Mouse (Mus musculus) limb, embryonic 15.5 days (tissue): ENCODE data around the gene Nsl1. TPM values are rescaled to one million over a fixed set of nuclear protein-coding genes. Genes with fewer than 3 reads are reported as not detected.
A peak's percentile ranks its signal among the peaks of the same experiment; 100 is the strongest.

Experiments used
- ATAC-seq: fragments of 200-750 bp; cut with Nextera tagmentation; 2 replicates; pipeline ENCODE4 v1.8.0; 2017; ENCODE audit warnings: low read depth, moderate TSS enrichment; ENCODE audit not compliant: insufficient number of reproducible peaks, low FRiP score, low TSS enrichment
- H3K27ac ChIP-seq: fragments of 300-500 bp; sonication (generic); 2 replicates; pipeline ENCODE4 v1.5.1; 2015; ENCODE audit warnings: moderate library complexity, mild to moderate bottlenecking, inconsistent platforms
- H3K27me3 ChIP-seq: fragments of 300-500 bp; sonication (generic); 2 replicates; pipeline ENCODE4 v1.6.1; 2015; ENCODE audit warnings: inconsistent platforms
- H3K36me3 ChIP-seq: fragments of 300-500 bp; sonication (generic); 2 replicates; pipeline ENCODE4 v1.6.1; 2015; ENCODE audit warnings: inconsistent platforms
- H3K4me1 ChIP-seq: fragments of 300-500 bp; sonication (generic); 2 replicates; pipeline ENCODE4 v1.6.1; 2015; ENCODE audit warnings: inconsistent platforms
- H3K4me2 ChIP-seq: fragments of 300-500 bp; sonication (generic); 2 replicates; pipeline ENCODE4 v1.6.1; 2015; ENCODE audit warnings: mild to moderate bottlenecking, inconsistent platforms
- H3K4me3 ChIP-seq: fragments of 300-500 bp; sonication (generic); 2 replicates; pipeline ENCODE4 v1.5.1; 2015; ENCODE audit warnings: mild to moderate bottlenecking, inconsistent platforms
- H3K9ac ChIP-seq: fragments of 300-500 bp; sonication (generic); 2 replicates; pipeline ENCODE4 v1.6.1; 2015; ENCODE audit warnings: inconsistent platforms
- H3K9me3 ChIP-seq: fragments of 300-500 bp; sonication (generic); 2 replicates; pipeline ENCODE4 v1.6.1; 2016; ENCODE audit warnings: inconsistent platforms
- WGBS: fragments of 180-500 bp; shearing (Covaris S2); methylation state at CpG from one replicate; pipeline ENCODE4 v1.1.7; 2015; 5-methylcytosine and 5-hydroxymethylcytosine counted together
- polyA plus RNA-seq: library from polyadenylated mRNA; unstranded; fragments of >200 nt; fragmentation: Nextera tagmentation; extraction: Ambion mirVana; gene quantifications from 2 replicates; pipeline ENCODE4 v1.2.1, GENCODE M21; 2015

Gene Nsl1
- polyA plus RNA-seq, 1 experiment from 2014 or later: 19.4 TPM

DNA sequence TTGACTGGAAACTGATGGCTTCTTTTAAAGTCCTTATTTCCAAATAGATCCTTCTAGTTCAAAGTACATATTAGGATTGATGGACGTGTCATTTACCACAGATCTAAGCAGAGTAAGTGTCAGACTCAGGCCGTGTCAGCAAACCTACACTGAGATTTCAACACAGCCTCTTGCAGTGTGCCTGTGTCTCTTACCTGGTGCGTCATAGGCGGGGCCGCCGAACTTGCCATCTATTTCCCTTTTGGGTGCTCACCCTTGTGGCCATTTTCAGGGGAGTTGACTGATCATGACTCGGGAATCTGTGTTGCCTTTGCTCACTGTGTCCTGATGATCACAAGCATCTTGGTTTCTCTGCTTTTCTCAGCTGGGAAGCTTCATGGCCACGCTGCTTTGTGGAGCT, 20.4 kb downstream of the Nsl1 start:
- Histone ChIP-seq H3K27me3 (no peaks in the 10 kb centered on the region), H3K9ac (no peak overlapping the region), H3K4me1 (peaks cover 6% of the 10 kb centered on the region; the same call in 1 of the 2 replicates), H3K9me3 (no peaks in the 10 kb centered on the region), H3K4me3 (no peak overlapping the region), H3K36me3 (peaks cover 43% of the 10 kb centered on the region), H3K27ac (no peak overlapping the region), H3K4me2 (no peak overlapping the region)
- WGBS: 83% methylated on average over 8 of the region's 8 CpGs
- ATAC-seq: no peak

DNA sequence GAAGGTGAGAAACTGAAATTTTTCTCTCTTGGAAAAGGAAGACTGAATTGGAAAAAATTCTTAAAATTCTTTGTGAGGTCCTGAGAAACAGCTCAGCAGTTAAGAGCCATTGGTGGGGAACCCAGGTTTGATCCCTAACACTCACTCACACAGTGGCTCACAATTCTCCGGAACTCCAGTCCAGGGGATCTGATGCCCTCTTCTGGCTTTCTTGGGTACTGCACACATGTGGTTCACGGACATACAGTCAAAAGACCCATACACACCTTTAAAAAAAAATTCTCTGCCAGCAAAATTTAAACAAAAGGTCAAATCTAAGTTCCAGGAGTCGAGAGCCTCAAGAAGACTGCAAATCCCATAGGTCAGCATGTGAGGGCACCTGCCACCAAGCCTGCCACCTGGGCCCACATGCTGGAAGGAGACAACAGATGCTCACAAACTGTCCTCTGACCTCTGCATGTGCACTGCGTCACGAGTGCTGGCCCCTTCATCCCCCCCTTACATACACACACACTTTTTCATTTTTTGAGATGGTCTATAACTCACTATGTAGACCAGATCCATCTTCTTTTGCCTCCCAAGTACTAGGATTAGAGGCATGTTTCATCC, 22.2 kb downstream of the Nsl1 start:
- no peak overlapping the region for H3K27ac ChIP-seq
- no peak overlapping the region for H3K4me3 ChIP-seq
- peaks cover 6% of the 10 kb centered on the region; the same call in 1 of the 2 replicates for H3K4me1 ChIP-seq
- H3K4me2 ChIP-seq: no peak overlapping the region
- no peaks in the 10 kb centered on the region for H3K27me3 ChIP-seq
- no peak overlapping the region for H3K9ac ChIP-seq
- H3K9me3 ChIP-seq: no peaks in the 10 kb centered on the region
- WGBS: 70% methylated on average over 5 of the region's 5 CpGs
- ATAC-seq: no peak
- peaks cover 33% of the 10 kb centered on the region for H3K36me3 ChIP-seq

DNA sequence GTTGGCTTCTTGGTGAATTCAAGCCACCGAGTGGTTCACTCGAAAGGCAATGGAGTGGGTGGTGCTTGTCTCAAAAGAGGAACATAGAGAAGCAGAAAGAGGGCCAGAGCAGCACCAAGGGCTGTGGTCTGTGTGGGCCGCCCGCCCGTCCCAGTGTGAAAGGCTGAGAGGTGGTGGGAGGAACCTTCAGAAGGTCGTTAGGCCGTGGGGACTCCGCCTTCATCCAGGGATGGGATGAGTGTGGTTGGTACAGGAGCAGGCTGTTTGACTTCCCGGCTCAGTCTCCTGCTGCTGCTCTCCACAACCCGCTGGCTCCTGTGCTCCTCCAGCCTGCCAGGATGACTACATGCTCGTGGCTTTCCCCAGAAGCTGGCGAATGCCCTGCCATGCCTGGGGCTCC, 22.8 kb downstream of the Nsl1 start:
- peaks cover 28% of the 10 kb centered on the region for H3K36me3 ChIP-seq
- H3K9me3 ChIP-seq: no peaks in the 10 kb centered on the region
- peaks cover 6% of the 10 kb centered on the region; the same call in 1 of the 2 replicates for H3K4me1 ChIP-seq
- H3K4me2 ChIP-seq: no peak overlapping the region
- H3K27me3 ChIP-seq: no peaks in the 10 kb centered on the region
- H3K27ac ChIP-seq: no peak overlapping the region
- no peak overlapping the region for H3K9ac ChIP-seq
- 73% methylated on average over 12 of the region's 12 CpGs for WGBS
- ATAC-seq: no peak
- H3K4me3 ChIP-seq: no peak overlapping the region

DNA sequence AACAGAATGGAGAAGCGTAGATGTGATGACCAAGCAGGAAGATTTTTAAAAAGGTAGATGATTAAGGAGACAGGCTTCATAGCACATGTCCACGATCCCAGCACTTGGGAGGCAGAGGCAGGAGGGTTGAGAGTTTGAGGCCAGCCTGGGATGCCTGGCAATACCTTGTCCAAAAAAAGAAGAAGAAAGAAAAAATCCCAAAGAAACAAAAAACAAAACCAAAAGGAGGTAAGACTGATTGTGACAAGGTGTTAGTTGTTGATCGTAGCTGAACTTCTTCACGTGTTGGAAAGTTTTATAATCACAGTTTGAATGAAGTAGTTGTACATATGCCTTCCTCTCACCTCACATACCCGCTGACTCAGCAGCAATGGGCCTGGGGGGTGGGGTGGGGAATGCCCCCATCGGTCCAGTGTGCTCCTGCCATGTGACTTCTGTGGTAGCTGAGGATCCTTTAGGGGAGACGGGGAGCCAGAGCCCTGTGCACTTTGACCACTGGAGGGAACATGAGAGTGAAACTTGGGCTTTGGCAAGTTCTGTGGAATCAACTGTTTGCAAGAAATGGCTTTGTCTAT, 23.6 kb downstream of the Nsl1 start:
- Histone ChIP-seq H3K4me3 (no peak overlapping the region), H3K9ac (no peak overlapping the region), H3K36me3 (peaks cover 23% of the 10 kb centered on the region), H3K9me3 (no peaks in the 10 kb centered on the region), H3K27me3 (no peaks in the 10 kb centered on the region), H3K4me2 (no peak overlapping the region), H3K4me1 (peaks cover 6% of the 10 kb centered on the region; the same call in 1 of the 2 replicates), H3K27ac (no peak overlapping the region)
- no peak for ATAC-seq
- WGBS: 76% methylated on average over 7 of the region's 7 CpGs

DNA sequence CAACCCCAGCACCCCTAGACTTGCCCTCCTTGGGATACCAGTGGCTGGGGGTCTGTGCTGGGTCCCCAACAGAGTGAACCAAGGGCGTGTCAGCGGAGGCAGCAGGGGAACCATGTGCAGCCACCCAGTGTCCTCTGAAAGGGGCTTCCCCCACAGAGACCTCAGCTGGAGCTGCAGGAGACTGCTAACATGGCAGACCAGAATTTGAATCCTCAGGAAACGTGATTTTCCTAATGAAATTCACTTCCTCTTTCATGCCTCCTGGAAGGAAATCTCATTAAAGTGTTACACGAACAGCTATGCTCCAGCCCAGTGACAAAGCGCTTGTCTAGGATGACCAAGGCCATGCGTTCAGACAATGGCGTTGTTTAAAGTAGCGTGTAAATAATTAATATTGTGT, 24.1 kb downstream of the Nsl1 start:
- H3K4me2 ChIP-seq: no peak overlapping the region
- no peak overlapping the region for H3K4me3 ChIP-seq
- H3K36me3 ChIP-seq: peaks cover 18% of the 10 kb centered on the region
- no peak for ATAC-seq
- H3K27ac ChIP-seq: no peak overlapping the region
- no peaks in the 10 kb centered on the region for H3K9me3 ChIP-seq
- H3K27me3 ChIP-seq: no peaks in the 10 kb centered on the region
- no peak overlapping the region for H3K9ac ChIP-seq
- H3K4me1 ChIP-seq: peaks cover 9% of the 10 kb centered on the region; the same call in 1 of the 2 replicates
- WGBS: 74% methylated on average over 8 of the region's 8 CpGs

DNA sequence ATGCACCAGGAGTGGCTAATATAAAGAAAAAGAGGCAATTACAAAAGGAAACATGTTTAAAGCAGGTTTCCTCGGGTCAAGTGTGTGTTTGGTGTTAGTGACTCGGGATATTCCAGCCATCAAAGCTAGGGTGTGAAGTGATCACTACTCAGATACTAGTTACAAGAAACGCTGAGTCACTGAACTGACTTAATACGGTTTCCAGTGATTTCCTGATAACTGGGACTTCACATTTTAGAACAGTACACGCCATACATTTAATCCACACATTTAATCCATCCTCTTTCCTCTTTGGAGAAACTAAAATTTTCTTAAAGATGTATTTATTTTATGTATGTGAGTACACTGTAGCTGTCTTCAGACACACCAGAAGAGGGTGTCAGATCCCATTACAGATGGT, 25.1 kb downstream of the Nsl1 start:
- Histone ChIP-seq H3K4me1 (peaks cover 10% of the 10 kb centered on the region; the same call in 1 of the 2 replicates), H3K27ac (no peak overlapping the region), H3K9ac (no peak overlapping the region), H3K4me3 (no peak overlapping the region), H3K9me3 (no peaks in the 10 kb centered on the region), H3K27me3 (no peaks in the 10 kb centered on the region), H3K36me3 (peaks cover 10% of the 10 kb centered on the region; the same call in 1 of the 2 replicates), H3K4me2 (no peak overlapping the region)
- WGBS: 71% methylated on average over 5 of the region's 5 CpGs
- ATAC-seq: no peak

DNA sequence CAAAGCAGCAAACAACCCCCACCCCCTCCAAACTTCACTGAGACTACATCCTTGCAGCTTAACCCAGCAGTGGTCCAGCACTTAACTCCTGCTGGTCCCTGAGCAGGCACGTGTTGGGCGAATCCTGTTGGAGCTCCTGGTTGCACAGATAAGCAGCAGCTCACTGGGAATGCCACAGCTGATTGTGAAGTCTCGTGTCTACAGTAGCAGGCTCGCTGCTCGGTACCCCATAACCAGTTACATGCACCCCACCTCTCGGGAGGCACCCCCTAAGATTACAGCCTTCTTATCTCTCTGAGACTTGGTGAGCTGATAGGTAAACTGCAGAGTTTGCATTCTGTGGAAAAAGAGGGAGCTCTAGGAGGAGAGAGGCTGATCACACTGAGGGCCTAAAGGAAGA, 26.5 kb downstream of the Nsl1 start:
- H3K4me1 ChIP-seq: peaks cover 10% of the 10 kb centered on the region; the same call in 1 of the 2 replicates
- H3K9me3 ChIP-seq: no peaks in the 10 kb centered on the region
- no peaks in the 10 kb centered on the region for H3K27me3 ChIP-seq
- 0 out of 2 replicates have a peak, but pooled peaks cover 2% of the 10 kb centered on the region for H3K36me3 ChIP-seq
- no peak overlapping the region for H3K4me3 ChIP-seq
- 80% methylated on average over 6 of the region's 6 CpGs for WGBS
- H3K4me2 ChIP-seq: no peak overlapping the region
- ATAC-seq: no peak
- H3K27ac ChIP-seq: no peak overlapping the region
- H3K9ac ChIP-seq: no peak overlapping the region

DNA sequence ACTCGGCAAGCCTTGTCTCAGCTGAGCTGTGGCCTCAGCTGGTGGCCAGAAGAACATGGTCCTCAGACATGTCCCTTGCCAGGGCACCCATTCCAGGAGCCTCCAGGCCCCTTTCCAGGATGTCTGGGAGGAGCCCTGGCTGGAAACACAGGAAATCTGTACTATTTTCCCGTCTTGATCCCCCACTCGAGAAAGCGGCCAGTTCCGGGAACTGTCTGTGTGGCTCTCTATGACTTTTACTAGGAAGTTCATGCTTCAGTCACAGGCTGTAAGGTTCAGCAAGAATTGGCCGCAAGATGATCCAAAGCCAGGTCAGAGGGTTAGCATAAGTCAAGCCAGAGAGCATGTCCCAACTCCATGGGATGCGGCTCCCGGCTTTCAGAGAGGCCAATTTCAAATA, 29.2 kb downstream of the Nsl1 start:
- Histone ChIP-seq H3K27ac (no peak overlapping the region), H3K27me3 (no peaks in the 10 kb centered on the region), H3K9ac (no peak overlapping the region), H3K9me3 (no peaks in the 10 kb centered on the region), H3K4me1 (peaks cover 6% of the 10 kb centered on the region; the same call in 1 of the 2 replicates), H3K4me2 (no peak overlapping the region), H3K4me3 (no peak overlapping the region), H3K36me3 (no peaks in the 10 kb centered on the region)
- no peak for ATAC-seq
- 70% methylated on average over 8 of the region's 8 CpGs for WGBS

DNA sequence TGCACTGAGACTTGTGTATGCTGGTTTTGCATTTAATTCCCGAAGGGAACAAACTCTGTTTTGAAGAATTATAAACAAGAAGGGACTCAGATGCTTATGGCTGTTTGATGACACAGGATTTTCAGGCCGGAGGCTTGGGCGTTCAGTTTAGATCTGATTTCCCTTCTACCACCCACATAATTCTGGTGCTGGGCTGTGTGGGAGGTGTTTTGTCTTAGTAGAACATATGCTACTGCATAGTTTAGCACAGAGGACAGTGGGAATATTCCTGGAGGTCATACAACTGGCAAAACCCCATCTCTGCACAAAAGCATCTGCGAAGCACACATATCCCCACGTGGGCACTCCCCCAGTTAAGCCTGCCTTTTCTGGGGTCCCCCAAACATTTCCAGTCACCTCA, 30.8 kb downstream of the Nsl1 start:
- ATAC-seq: no peak
- peaks cover 20% of the 10 kb centered on the region for H3K4me1 ChIP-seq
- H3K36me3 ChIP-seq: no peaks in the 10 kb centered on the region
- H3K27ac ChIP-seq: no peak overlapping the region
- H3K4me3 ChIP-seq: no peak overlapping the region
- no peaks in the 10 kb centered on the region; the same call in 1 of the 2 replicates for H3K27me3 ChIP-seq
- no peaks in the 10 kb centered on the region for H3K9me3 ChIP-seq
- H3K9ac ChIP-seq: no peak overlapping the region
- H3K4me2 ChIP-seq: no peak overlapping the region
- 73% methylated on average over 5 of the region's 5 CpGs for WGBS

DNA sequence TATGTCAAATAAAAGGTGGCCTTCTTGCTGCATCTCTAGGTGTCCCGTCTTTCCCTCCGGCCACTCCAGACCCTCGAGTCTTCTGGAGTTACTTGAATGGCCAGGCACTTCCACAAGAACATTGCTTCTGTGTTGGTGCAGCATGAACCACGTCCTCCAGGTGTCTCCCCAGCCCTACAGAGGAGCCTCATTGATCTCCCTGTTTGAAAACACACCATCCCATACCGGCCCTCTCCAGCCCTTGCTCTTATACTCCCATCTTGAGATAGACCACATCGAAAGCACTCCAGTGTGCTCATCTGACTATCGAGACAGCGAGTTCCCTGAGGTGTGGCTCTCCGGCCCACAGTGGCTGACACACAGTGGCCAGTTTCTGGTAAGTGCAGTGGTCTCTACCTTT, 32.2 kb downstream of the Nsl1 start:
- H3K36me3 ChIP-seq: no peaks in the 10 kb centered on the region
- H3K9ac ChIP-seq: no peak overlapping the region
- peaks cover 8% of the 10 kb centered on the region; the same call in 1 of the 2 replicates for H3K27me3 ChIP-seq
- H3K27ac ChIP-seq: no peak overlapping the region
- no peak overlapping the region for H3K4me3 ChIP-seq
- peaks cover 31% of the 10 kb centered on the region for H3K4me1 ChIP-seq
- WGBS: 70% methylated on average over 9 of the region's 9 CpGs
- H3K4me2 ChIP-seq: no peak overlapping the region
- H3K9me3 ChIP-seq: no peaks in the 10 kb centered on the region
- ATAC-seq: no peak

DNA sequence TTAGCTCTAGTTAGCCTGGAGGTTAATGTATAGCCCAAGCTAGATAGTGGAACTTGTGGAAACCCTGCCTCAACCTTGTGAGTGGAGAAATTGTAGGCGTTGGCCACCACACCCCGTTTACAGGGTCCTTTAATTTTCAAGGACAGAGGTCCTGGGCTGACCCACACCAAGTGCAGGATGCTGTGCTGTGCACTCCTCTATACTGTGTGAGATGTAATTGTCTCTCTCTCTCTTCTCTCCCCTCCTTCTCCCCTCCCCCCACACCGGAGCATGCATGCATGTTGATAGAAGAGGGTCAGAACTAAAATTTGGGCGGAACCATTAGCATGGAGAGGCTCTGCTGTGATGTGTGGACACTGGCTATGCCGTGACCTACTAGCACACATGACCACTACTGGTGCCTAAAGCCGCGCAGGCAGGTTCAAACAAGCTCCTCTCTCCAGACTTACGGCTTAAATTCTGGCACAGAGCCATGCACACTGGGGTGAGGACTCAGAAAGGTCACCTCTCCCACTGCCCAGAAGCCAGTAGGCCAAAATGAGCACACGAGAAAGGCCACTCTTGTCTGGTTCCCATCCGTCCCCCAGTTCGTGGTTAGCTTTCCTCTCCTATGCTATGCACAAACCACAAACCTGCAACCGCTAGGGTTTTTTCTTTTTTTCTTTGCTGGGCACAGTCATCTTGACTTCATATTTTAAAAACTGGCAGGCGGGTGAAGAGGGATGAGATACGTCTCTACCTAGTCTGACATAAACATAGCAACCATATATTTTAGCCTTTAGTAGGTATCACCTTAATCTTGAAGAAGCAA, 34.3 kb downstream of the Nsl1 start:
- Histone ChIP-seq H3K9me3 (no peaks in the 10 kb centered on the region), H3K36me3 (no peaks in the 10 kb centered on the region), H3K27me3 (peaks cover 8% of the 10 kb centered on the region; the same call in 1 of the 2 replicates), H3K27ac (no peak overlapping the region; the same call in 1 of the 2 replicates), H3K4me2 (peak overlapping the region; percentile 99), H3K4me3 (peak overlapping the region; percentile 65), H3K4me1 (peaks cover 27% of the 10 kb centered on the region), H3K9ac (no peak overlapping the region)
- 41% methylated on average over 14 of the region's 14 CpGs for WGBS
- ATAC-seq: 0 out of 2 replicates have a peak, but pooled peaks have one; percentile 33
